Mouse (Mus musculus) bone marrow macrophage, adult 2 months (primary cell): ENCODE data around the gene Dnajc25. TPM values are rescaled to one million over a fixed set of nuclear protein-coding genes. Genes with fewer than 3 reads are reported as not detected.

Experiments used
- H3K27ac ChIP-seq: 2 replicates; pipeline ENCODE4 v1.5.1; 2012; ENCODE audit warnings: low read depth, low read length; ENCODE audit not compliant: insufficient read depth
- H3K4me1 ChIP-seq: 2 replicates; pipeline ENCODE4 v1.6.1; 2012; ENCODE audit warnings: low read length; ENCODE audit not compliant: control insufficient read depth, insufficient read depth
- H3K4me3 ChIP-seq: 2 replicates; pipeline ENCODE4 v1.5.1; 2012; ENCODE audit warnings: mild to moderate bottlenecking, low read length, moderate library complexity; ENCODE audit not compliant: insufficient read depth
- CTCF ChIP-seq: IDR thresholded peaks from 2 replicates; pipeline ENCODE4 v1.5.1; 2012; ENCODE audit warnings: low read depth, mild to moderate bottlenecking, low read length, moderate library complexity
- POLR2A ChIP-seq: IDR thresholded peaks from 2 replicates; pipeline ENCODE4 v1.6.1; 2012; ENCODE audit warnings: mild to moderate bottlenecking, low read depth, low read length, borderline replicate concordance
- polyA plus RNA-seq: library from polyadenylated mRNA; stranded (reverse); fragments of >200 nt; gene quantifications from 2 replicates; pipeline ENCODE4 v1.2.4, GENCODE M21; 2012; ENCODE audit not compliant: missing spikeins, insufficient read depth, insufficient read length

Dnajc25 gene
- polyA plus RNA-seq, 1 experiment: 7.9 TPM

GRCm38 (mm10) chr4:59034325-59034917 lies 39.6 kb downstream of the Dnajc25 start:
- H3K4me1 ChIP-seq: peaks cover 11% of the 10 kb centered on the region
- TF ChIP-seq POLR2A (no peak), CTCF (no peak)
- H3K4me3 ChIP-seq: peak overlapping the region; percentile 74
- H3K27ac ChIP-seq: no peak overlapping the region

GRCm38 (mm10) chr4:59034918-59035785 lies 40.3 kb downstream of the Dnajc25 start, which contains the start of gene Gng10:
TSS of gene Gng10 (plus strand) at chr4:59035088.
- H3K27ac ChIP-seq: 0 out of 2 replicates have a peak within 1 kb of the TSS, but pooled peaks have one; percentile 40
- TF ChIP-seq CTCF (no peak), POLR2A (no peak)
- H3K4me1 ChIP-seq: peaks cover 18% of the 10 kb centered on the region
- H3K4me3 ChIP-seq: peak within 1 kb of the TSS; percentile 74

- H3K4me3 ChIP-seq: peak overlapping the region; percentile 74
- TF ChIP-seq CTCF (no peak), POLR2A (no peak)
- peak overlapping the region; percentile 88; the same call in 1 of the 2 replicates for H3K27ac ChIP-seq
- H3K4me1 ChIP-seq: peaks cover 21% of the 10 kb centered on the region
These were observed 41.0 kb downstream of the Dnajc25 start for GRCm38 (mm10) chr4:59035786-59036350.

GRCm38 (mm10) chr4:59036490-59037127 lies 41.7 kb downstream of the Dnajc25 start:
- TF ChIP-seq POLR2A (no peak), CTCF (peak; percentile 97)
- Histone ChIP-seq H3K27ac (peak overlapping the region; percentile 88), H3K4me1 (peaks cover 21% of the 10 kb centered on the region), H3K4me3 (peak overlapping the region; percentile 74)

GRCm38 (mm10) chr4:59037525-59037924 lies 42.7 kb downstream of the Dnajc25 start:
- Histone ChIP-seq H3K4me1 (peaks cover 21% of the 10 kb centered on the region), H3K4me3 (no peak overlapping the region), H3K27ac (no peak overlapping the region)
- no peak for TF ChIP-seq POLR2A
- no peak for TF ChIP-seq CTCF

- TF ChIP-seq CTCF (no peak), POLR2A (no peak)
- H3K4me3 ChIP-seq: no peak overlapping the region
- H3K4me1 ChIP-seq: peaks cover 21% of the 10 kb centered on the region
- no peak overlapping the region for H3K27ac ChIP-seq
These were observed 45.8 kb downstream of the Dnajc25 start for GRCm38 (mm10) chr4:59040397-59041287.

- TF ChIP-seq CTCF: no peak
- no peak for TF ChIP-seq POLR2A
These were observed 48.2 kb downstream of the Dnajc25 start for GRCm38 (mm10) chr4:59043074-59043473.

GRCm38 (mm10) chr4:59043891-59044290 lies 49.0 kb downstream of the Dnajc25 start:
- peaks cover 15% of the 10 kb centered on the region for H3K4me1 ChIP-seq
- H3K27ac ChIP-seq: no peak overlapping the region
- no peak overlapping the region for H3K4me3 ChIP-seq
- TF ChIP-seq POLR2A: no peak
- no peak for TF ChIP-seq CTCF

More at GRCm38 (mm10) chr4:59043074-59043473, 48.2 kb downstream of the Dnajc25 start:
- Histone ChIP-seq H3K27ac (no peak overlapping the region), H3K4me1 (peaks cover 15% of the 10 kb centered on the region), H3K4me3 (no peak overlapping the region)

GRCm38 (mm10) chr4:59047222-59047621 lies 52.4 kb downstream of the Dnajc25 start:
- TF ChIP-seq CTCF: no peak
- no peak for TF ChIP-seq POLR2A

GRCm38 (mm10) chr4:59051081-59051480 lies 56.2 kb downstream of the Dnajc25 start:
- no peak overlapping the region for H3K27ac ChIP-seq
- peaks cover 4% of the 10 kb centered on the region for H3K4me1 ChIP-seq
- no peak overlapping the region for H3K4me3 ChIP-seq
- no peak for TF ChIP-seq CTCF
- no peak for TF ChIP-seq POLR2A

More at GRCm38 (mm10) chr4:59047222-59047621, 52.4 kb downstream of the Dnajc25 start:
- H3K27ac ChIP-seq: no peak overlapping the region
- peaks cover 4% of the 10 kb centered on the region for H3K4me1 ChIP-seq
- H3K4me3 ChIP-seq: no peak overlapping the region
